Mouse (Mus musculus): ENCODE results near the gene Prpsap2. TPM values are rescaled to one million over a fixed set of nuclear protein-coding genes. Genes with fewer than 3 reads are reported as not detected.

The Prpsap2 gene
- polyA plus RNA-seq (2012), result 18.9 and 20.7 TPM in 2 replicates

GRCm38 (mm10) chr11:61761584-61762407 lies at the start of gene Prpsap2:
Prpsap2 (minus strand) TSS chr11:61762088.

GRCm38 (mm10) chr11:61720636-61721035 lies 41.3 kb downstream of the Prpsap2 start, which contains the start of gene Slc5a10:
Slc5a10 (minus strand) TSS chr11:61720826.

GRCm38 (mm10) chr11:61683907-61684731 lies 77.8 kb downstream of the Prpsap2 start, which contains the start of gene Fam83g:
Fam83g (plus strand) TSS chr11:61684091.

Other genes with a start within 250 kb of the Prpsap2 start
- 0.11 and 0.22 TPM in 2 replicates for gene Epn2, start 182.4 kb downstream of the Prpsap2 start, polyA plus RNA-seq (2012)
- 3.1 and 3.3 TPM in 2 replicates for gene Grap, start 108.8 kb downstream of the Prpsap2 start, polyA plus RNA-seq (2012)
- gene Fam83g, start 78.0 kb downstream of the Prpsap2 start, polyA plus RNA-seq (2012), result 0.25 and 0.46 TPM in 2 replicates
- not detected in 2 replicates for gene Slc5a10, start 41.3 kb downstream of the Prpsap2 start, polyA plus RNA-seq (2012)
- gene Ulk2, start 93.0 kb upstream of the Prpsap2 start, polyA plus RNA-seq (2012), result 4.4 and 5.0 TPM in 2 replicates
- gene Akap10, start 168.2 kb upstream of the Prpsap2 start, polyA plus RNA-seq (2012), result 28.7 and 34.9 TPM in 2 replicates
- gene Specc1, start 194.7 kb upstream of the Prpsap2 start, polyA plus RNA-seq (2012), result 3.2 and 3.9 TPM in 2 replicates

Measured in megakaryocyte-erythroid progenitor cell, adult 5 weeks (primary cell).